Mouse (Mus musculus) megakaryocyte, embryonic 14.5 days (primary cell): ENCODE results near the gene Notch1.

Source experiments
- FLI1 ChIP-seq: IDR thresholded peaks from 2 replicates; pipeline ENCODE4 v1.6.1; 2012; ENCODE audit warnings: low read length, inconsistent platforms, mixed read lengths
- GATA1 ChIP-seq: IDR thresholded peaks from 3 replicates; pipeline ENCODE4 v1.6.1; 2012; ENCODE audit warnings: mixed read lengths, low read length, inconsistent platforms, borderline replicate concordance

- TF ChIP-seq FLI1: no peak
- no peak for TF ChIP-seq GATA1
Measured at GRCm38 (mm10) chr2:26504772-26505480, 11.5 kb downstream of the Notch1 start.
